Mouse (Mus musculus): Measurements from ENCODE around the gene Nle1. TPM values are rescaled to one million over a fixed set of nuclear protein-coding genes. Genes with fewer than 3 reads are reported as not detected.
"Not testable (repeated sequence)": the region's sequence is repeated elsewhere in the genome, so short reads cannot be mapped to it uniquely, and the experiment has no call there.

The Nle1 gene
- polyA plus RNA-seq, 1 experiment from 2014 or later = 42.5 TPM

GRCm38 (mm10) chr11:82928897-82929632 lies 20.9 kb upstream of the Nle1 start:
- H3K4me2 ChIP-seq (ENCODE audit: low read length) = no peak overlapping the region
- no peak overlapping the region for H3K9ac ChIP-seq (ENCODE audit: low read length)
- H3K4me3 ChIP-seq (ENCODE audit: low read depth, low read length) = no peak overlapping the region
- 0 out of 2 replicates have a peak, but pooled peaks cover 5% of the 10 kb centered on the region for H3K4me1 ChIP-seq (replicated peaks; ENCODE audit: control insufficient read depth, insufficient read depth, low read length)
- H3K27ac ChIP-seq (ENCODE audit: low read depth) = no peak overlapping the region
- 30% methylated on average over 20 of the region's 20 CpGs for WGBS
- H3K36me3 ChIP-seq (ENCODE audit: control insufficient read depth, insufficient read depth, low read length) = no peaks in the 10 kb centered on the region
- peaks cover 47% of the 10 kb centered on the region for H3K27me3 ChIP-seq (replicated peaks; ENCODE audit: control insufficient read depth, insufficient read depth, low read length)
- H3K9me3 ChIP-seq (ENCODE audit: control insufficient read depth, low read length) = no peaks in the 10 kb centered on the region
- DNase-seq (ENCODE audit: low spot score) (no peak), ATAC-seq (replicated peaks; ENCODE audit: low FRiP score, low TSS enrichment, low read depth) (no peak)

GRCm38 (mm10) chr11:82923910-82924309 lies 15.7 kb upstream of the Nle1 start:
- H3K4me2 ChIP-seq (ENCODE audit: low read length); H3K4me3 ChIP-seq (ENCODE audit: low read depth, low read length); H3K4me1 ChIP-seq (replicated peaks; ENCODE audit: control insufficient read depth, insufficient read depth, low read length); H3K9me3 ChIP-seq (ENCODE audit: control insufficient read depth, low read length); H3K9ac ChIP-seq (ENCODE audit: low read length); ATAC-seq (replicated peaks; ENCODE audit: low FRiP score, low TSS enrichment, low read depth); H3K27ac ChIP-seq (ENCODE audit: low read depth); DNase-seq (ENCODE audit: low spot score); H3K36me3 ChIP-seq (ENCODE audit: control insufficient read depth, insufficient read depth, low read length): not testable (repeated sequence)
- H3K27me3 ChIP-seq (replicated peaks; ENCODE audit: control insufficient read depth, insufficient read depth, low read length) = peaks cover 25% of the 10 kb centered on the region
- WGBS = 73% methylated on average over 6 of the region's 6 CpGs

GRCm38 (mm10) chr11:82921691-82922090 lies 13.5 kb upstream of the Nle1 start:
- 65% methylated on average over 4 of the region's 4 CpGs for WGBS
- Histone ChIP-seq H3K9ac (ENCODE audit: low read length) (no peak overlapping the region), H3K4me1 (replicated peaks; ENCODE audit: control insufficient read depth, insufficient read depth, low read length) (no peaks in the 10 kb centered on the region)

GRCm38 (mm10) chr11:82920768-82921167 lies 12.6 kb upstream of the Nle1 start:
- Histone ChIP-seq H3K9me3 (ENCODE audit: control insufficient read depth, low read length) (no peaks in the 10 kb centered on the region), H3K36me3 (ENCODE audit: control insufficient read depth, insufficient read depth, low read length) (no peaks in the 10 kb centered on the region), H3K9ac (ENCODE audit: low read length) (no peak overlapping the region), H3K4me2 (ENCODE audit: low read length) (no peak overlapping the region), H3K4me3 (ENCODE audit: low read depth, low read length) (no peak overlapping the region), H3K27me3 (replicated peaks; ENCODE audit: control insufficient read depth, insufficient read depth, low read length) (0 out of 2 replicates have a peak, but pooled peaks cover 6% of the 10 kb centered on the region), H3K4me1 (replicated peaks; ENCODE audit: control insufficient read depth, insufficient read depth, low read length) (no peaks in the 10 kb centered on the region), H3K27ac (ENCODE audit: low read depth) (no peak overlapping the region)
- ATAC-seq (replicated peaks; ENCODE audit: low FRiP score, low TSS enrichment, low read depth) (no peak), DNase-seq (ENCODE audit: low spot score) (no peak)
- WGBS = 45% methylated on average over 10 of the region's 10 CpGs

More at GRCm38 (mm10) chr11:82921691-82922090, 13.5 kb upstream of the Nle1 start:
- Histone ChIP-seq H3K27ac (ENCODE audit: low read depth) (no peak overlapping the region), H3K4me2 (ENCODE audit: low read length) (no peak overlapping the region), H3K27me3 (replicated peaks; ENCODE audit: control insufficient read depth, insufficient read depth, low read length) (0 out of 2 replicates have a peak, but pooled peaks cover 13% of the 10 kb centered on the region), H3K4me3 (ENCODE audit: low read depth, low read length) (no peak overlapping the region), H3K36me3 (ENCODE audit: control insufficient read depth, insufficient read depth, low read length) (no peaks in the 10 kb centered on the region), H3K9me3 (ENCODE audit: control insufficient read depth, low read length) (no peaks in the 10 kb centered on the region)
- ATAC-seq (replicated peaks; ENCODE audit: low FRiP score, low TSS enrichment, low read depth) = no peak
- no peak for DNase-seq (ENCODE audit: low spot score)

- 9% methylated on average over 16 of the region's 16 CpGs for WGBS
- no peaks in the 10 kb centered on the region for H3K9me3 ChIP-seq (ENCODE audit: control insufficient read depth, low read length)
- peak overlapping the region; percentile 35 for H3K4me2 ChIP-seq (ENCODE audit: low read length)
- DNase-seq (ENCODE audit: low spot score) (peak; percentile 88), ATAC-seq (replicated peaks; ENCODE audit: low FRiP score, low TSS enrichment, low read depth) (0 out of 2 replicates have a peak, but pooled peaks have one; percentile 40)
- H3K36me3 ChIP-seq (ENCODE audit: control insufficient read depth, insufficient read depth, low read length) = no peaks in the 10 kb centered on the region
- 0 out of 2 replicates have a peak, but pooled peaks cover 2% of the 10 kb centered on the region for H3K27me3 ChIP-seq (replicated peaks; ENCODE audit: control insufficient read depth, insufficient read depth, low read length)
- H3K4me3 ChIP-seq (ENCODE audit: low read depth, low read length) = no peak overlapping the region
- no peak overlapping the region for H3K27ac ChIP-seq (ENCODE audit: low read depth)
- no peaks in the 10 kb centered on the region for H3K4me1 ChIP-seq (replicated peaks; ENCODE audit: control insufficient read depth, insufficient read depth, low read length)
- H3K9ac ChIP-seq (ENCODE audit: low read length) = no peak overlapping the region
These were observed 6.6 kb upstream of the Nle1 start for GRCm38 (mm10) chr11:82914711-82915352.

GRCm38 (mm10) chr11:82910679-82911389 lies 2.6 kb upstream of the Nle1 start:
- H3K4me3 ChIP-seq (ENCODE audit: low read depth, low read length) = no peak overlapping the region
- no peak overlapping the region for H3K4me2 ChIP-seq (ENCODE audit: low read length)
- no peaks in the 10 kb centered on the region for H3K9me3 ChIP-seq (ENCODE audit: control insufficient read depth, low read length)
- H3K27ac ChIP-seq (ENCODE audit: low read depth) = no peak overlapping the region
- H3K27me3 ChIP-seq (replicated peaks; ENCODE audit: control insufficient read depth, insufficient read depth, low read length) = 0 out of 2 replicates have a peak, but pooled peaks cover 2% of the 10 kb centered on the region
- DNase-seq (ENCODE audit: low spot score) (no peak), ATAC-seq (replicated peaks; ENCODE audit: low FRiP score, low TSS enrichment, low read depth) (no peak)
- H3K4me1 ChIP-seq (replicated peaks; ENCODE audit: control insufficient read depth, insufficient read depth, low read length) = peaks cover 3% of the 10 kb centered on the region; the same call in 1 of the 2 replicates
- peaks cover 12% of the 10 kb centered on the region for H3K36me3 ChIP-seq (ENCODE audit: control insufficient read depth, insufficient read depth, low read length)
- no peak overlapping the region for H3K9ac ChIP-seq (ENCODE audit: low read length)
- 67% methylated on average over 11 of the region's 11 CpGs for WGBS

- H3K27me3 ChIP-seq (replicated peaks; ENCODE audit: control insufficient read depth, insufficient read depth, low read length) = 0 out of 2 replicates have a peak, but pooled peaks cover 2% of the 10 kb centered on the region
- peaks cover 17% of the 10 kb centered on the region for H3K36me3 ChIP-seq (ENCODE audit: control insufficient read depth, insufficient read depth, low read length)
- H3K4me2 ChIP-seq (ENCODE audit: low read length) = no peak within 1 kb of the TSS
- DNase-seq (ENCODE audit: low spot score) (no peak), ATAC-seq (replicated peaks; ENCODE audit: low FRiP score, low TSS enrichment, low read depth) (no peak)
- H3K4me3 ChIP-seq (ENCODE audit: low read depth, low read length) = no peak within 1 kb of the TSS
- H3K4me1 ChIP-seq (replicated peaks; ENCODE audit: control insufficient read depth, insufficient read depth, low read length) = peaks cover 3% of the 10 kb centered on the region; the same call in 1 of the 2 replicates
- H3K27ac ChIP-seq (ENCODE audit: low read depth) = no peak within 1 kb of the TSS
- H3K9me3 ChIP-seq (ENCODE audit: control insufficient read depth, low read length) = no peaks in the 10 kb centered on the region
- 82% methylated on average over 4 of the region's 4 CpGs for WGBS
- no peak within 1 kb of the TSS for H3K9ac ChIP-seq (ENCODE audit: low read length)
These were observed 2.0 kb upstream of the Nle1 start, which contains the start of gene Unc45b for GRCm38 (mm10) chr11:82910250-82910649. Unc45b (plus strand) TSS chr11:82910550.

GRCm38 (mm10) chr11:82908608-82908989 lies 388 bp upstream of the Nle1 start:
- no peak overlapping the region for H3K27ac ChIP-seq (ENCODE audit: low read depth)
- peaks cover 3% of the 10 kb centered on the region; the same call in 1 of the 2 replicates for H3K4me1 ChIP-seq (replicated peaks; ENCODE audit: control insufficient read depth, insufficient read depth, low read length)
- peak overlapping the region; percentile 88 for H3K4me2 ChIP-seq (ENCODE audit: low read length)
- peaks cover 34% of the 10 kb centered on the region for H3K36me3 ChIP-seq (ENCODE audit: control insufficient read depth, insufficient read depth, low read length)
- H3K4me3 ChIP-seq (ENCODE audit: low read depth, low read length) = peak overlapping the region; percentile 66
- peak overlapping the region; percentile 76; the same call in 1 of the 2 replicates for H3K9ac ChIP-seq (ENCODE audit: low read length)
- H3K9me3 ChIP-seq (ENCODE audit: control insufficient read depth, low read length) = no peaks in the 10 kb centered on the region
- 0 out of 2 replicates have a peak, but pooled peaks cover under 1% of the 10 kb centered on the region for H3K27me3 ChIP-seq (replicated peaks; ENCODE audit: control insufficient read depth, insufficient read depth, low read length)
- DNase-seq (ENCODE audit: low spot score) (no peak), ATAC-seq (replicated peaks; ENCODE audit: low FRiP score, low TSS enrichment, low read depth) (no peak)
- WGBS = 45% methylated on average over 10 of the region's 10 CpGs
